Mouse (Mus musculus): Measurements from ENCODE around the gene Plcd3. TPM values are rescaled to one million over a fixed set of nuclear protein-coding genes. Genes with fewer than 3 reads are reported as not detected.

The Plcd3 gene
- polyA plus RNA-seq, 1 experiment: 20.6 TPM

DNA sequence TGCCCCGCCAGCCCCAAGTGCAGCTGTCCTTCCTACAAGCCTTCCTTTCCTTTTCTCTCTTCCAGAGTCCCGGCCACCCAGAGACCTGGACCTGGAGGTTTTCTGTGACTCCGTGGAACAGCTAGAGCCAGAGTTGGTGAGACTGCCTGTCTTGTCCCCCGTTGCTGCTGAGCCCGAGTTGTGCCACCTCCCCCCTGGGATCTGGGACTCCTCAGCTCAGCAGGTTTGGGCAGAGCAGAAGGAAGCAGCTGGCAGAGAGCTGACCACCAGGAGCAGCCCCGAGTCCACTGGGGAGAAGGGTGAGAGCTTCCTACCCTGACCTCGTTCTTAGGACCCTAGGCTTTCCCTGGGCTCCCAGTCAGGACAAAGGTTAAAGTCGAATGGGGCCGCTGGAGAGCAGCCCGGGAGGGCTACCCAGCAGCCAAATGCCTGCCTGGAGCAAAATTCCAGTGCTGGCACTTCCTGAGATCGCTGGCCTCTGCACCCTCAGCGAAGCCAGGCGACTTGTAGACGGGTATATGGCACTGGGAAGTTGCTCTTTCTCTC lies 3.8 kb upstream of the Plcd3 start:
- Histone ChIP-seq H3K4me2 (ENCODE audit: low read depth) (no peak overlapping the region), H3K36me3 (ENCODE audit: control insufficient read depth, insufficient read depth) (peaks cover 7% of the 10 kb centered on the region), H3K27me3 (ENCODE audit: control insufficient read depth, insufficient read depth, insufficient read length) (no peaks in the 10 kb centered on the region), H3ac (ENCODE audit: control insufficient read depth, insufficient read length) (no peak overlapping the region), H3K4me3 (no peak overlapping the region), H3K79me2 (ENCODE audit: control insufficient read depth, insufficient read depth) (peaks cover 10% of the 10 kb centered on the region)
- TF ChIP-seq REST (IDR thresholded peaks at IDR 0.05; ENCODE audit: insufficient read depth, insufficient read length) (no peak), POLR2AphosphoS2 (IDR thresholded peaks at IDR 0.05; ENCODE audit: insufficient read length, low read depth) (no peak), POLR2A (IDR thresholded peaks at IDR 0.05; ENCODE audit: insufficient read length, low read depth) (no peak), USF1 (IDR thresholded peaks at IDR 0.05; ENCODE audit: low read depth) (no peak), E2F4 (IDR thresholded peaks at IDR 0.05; ENCODE audit: insufficient read depth) (no peak), SRF (IDR thresholded peaks at IDR 0.05; ENCODE audit: control insufficient read depth, insufficient read length, low read depth) (no peak), MYOD1 (IDR thresholded peaks at IDR 0.05; ENCODE audit: control insufficient read depth in 1 of 3, insufficient read length in 2 of 3, low read depth in 2 of 3) (no peak), TCF12 (IDR thresholded peaks at IDR 0.05; ENCODE audit: insufficient read depth, poor library complexity, severe bottlenecking) (no peak), TCF3 (IDR thresholded peaks at IDR 0.05; ENCODE audit: insufficient read length, low read depth) (no peak), CEBPB (IDR thresholded peaks at IDR 0.05; ENCODE audit: insufficient read depth, poor library complexity, severe bottlenecking) (no peak), MAX (IDR thresholded peaks at IDR 0.05; ENCODE audit: low read depth) (no peak), MYOG (IDR thresholded peaks at IDR 0.05; ENCODE audit: control insufficient read depth in 1 of 3, insufficient read depth in 1 of 3, insufficient read length in 2 of 3, low read depth in 2 of 3) (no peak)

DNA sequence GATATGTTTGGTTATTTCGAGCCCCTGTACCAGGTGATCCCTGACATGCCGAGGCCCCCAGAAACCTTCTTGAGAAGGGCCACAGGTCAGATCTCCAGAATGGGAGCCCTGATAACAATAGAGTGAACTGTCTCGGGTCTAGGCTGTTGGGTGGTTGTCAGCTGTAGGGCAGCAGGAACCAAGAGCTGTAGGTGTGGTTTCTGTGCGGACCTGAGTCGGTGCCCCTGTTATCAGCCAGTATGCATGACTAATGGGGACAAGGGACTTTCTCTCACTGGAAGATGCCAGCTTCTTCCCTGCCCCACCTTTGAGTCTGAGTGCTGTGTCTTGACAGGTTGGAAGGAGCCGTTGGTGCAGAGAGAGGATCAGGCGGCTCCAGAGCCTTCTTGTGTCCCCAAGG lies 3.0 kb upstream of the Plcd3 start:
- no peak overlapping the region for H3K4me2 ChIP-seq (ENCODE audit: low read depth)
- no peak overlapping the region for H3ac ChIP-seq (ENCODE audit: control insufficient read depth, insufficient read length)
- peaks cover 7% of the 10 kb centered on the region for H3K36me3 ChIP-seq (ENCODE audit: control insufficient read depth, insufficient read depth)
- H3K79me2 ChIP-seq (ENCODE audit: control insufficient read depth, insufficient read depth): peaks cover 18% of the 10 kb centered on the region
- TF ChIP-seq MAX (IDR thresholded peaks at IDR 0.05; ENCODE audit: low read depth) (no peak), POLR2A (IDR thresholded peaks at IDR 0.05; ENCODE audit: insufficient read length, low read depth) (no peak)
- H3K4me3 ChIP-seq: no peak overlapping the region
- no peaks in the 10 kb centered on the region for H3K27me3 ChIP-seq (ENCODE audit: control insufficient read depth, insufficient read depth, insufficient read length)

DNA sequence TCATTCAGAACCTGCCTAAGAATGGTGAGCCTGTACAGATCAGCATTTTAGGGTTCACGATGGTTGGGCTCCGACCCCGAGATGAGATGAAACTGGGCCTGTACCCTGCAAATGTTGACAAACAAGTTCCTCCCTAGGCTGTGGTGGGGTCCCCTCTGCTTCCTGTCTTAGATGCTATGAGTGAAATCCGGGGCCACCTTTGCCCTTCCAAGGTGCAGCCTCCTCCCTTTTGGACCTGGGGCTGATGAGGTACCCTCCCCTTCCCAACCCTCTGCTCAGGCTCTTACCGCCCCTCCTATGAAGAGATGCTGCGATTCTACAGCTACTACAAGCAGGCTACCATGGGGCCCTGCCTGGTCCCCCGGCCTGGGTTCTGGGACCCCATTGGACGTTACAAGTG lies 2.2 kb upstream of the Plcd3 start:
- peak overlapping the region; percentile 99 for H3K4me2 ChIP-seq (ENCODE audit: low read depth)
- peaks cover 7% of the 10 kb centered on the region for H3K36me3 ChIP-seq (ENCODE audit: control insufficient read depth, insufficient read depth)
- H3ac ChIP-seq (ENCODE audit: control insufficient read depth, insufficient read length): peak overlapping the region; percentile 7
- peaks cover 19% of the 10 kb centered on the region for H3K79me2 ChIP-seq (ENCODE audit: control insufficient read depth, insufficient read depth)
- TF ChIP-seq MYOD1 (IDR thresholded peaks at IDR 0.05; ENCODE audit: control insufficient read depth in 1 of 3, insufficient read length in 2 of 3, low read depth in 2 of 3) (no peak), POLR2AphosphoS2 (IDR thresholded peaks at IDR 0.05; ENCODE audit: insufficient read length, low read depth) (no peak), USF1 (IDR thresholded peaks at IDR 0.05; ENCODE audit: low read depth) (no peak), SRF (IDR thresholded peaks at IDR 0.05; ENCODE audit: control insufficient read depth, insufficient read length, low read depth) (no peak), MAX (IDR thresholded peaks at IDR 0.05; ENCODE audit: low read depth) (no peak), POLR2A (IDR thresholded peaks at IDR 0.05; ENCODE audit: insufficient read length, low read depth) (no peak)
- H3K27me3 ChIP-seq (ENCODE audit: control insufficient read depth, insufficient read depth, insufficient read length): no peaks in the 10 kb centered on the region
- peak overlapping the region; percentile 52 for H3K4me3 ChIP-seq

DNA sequence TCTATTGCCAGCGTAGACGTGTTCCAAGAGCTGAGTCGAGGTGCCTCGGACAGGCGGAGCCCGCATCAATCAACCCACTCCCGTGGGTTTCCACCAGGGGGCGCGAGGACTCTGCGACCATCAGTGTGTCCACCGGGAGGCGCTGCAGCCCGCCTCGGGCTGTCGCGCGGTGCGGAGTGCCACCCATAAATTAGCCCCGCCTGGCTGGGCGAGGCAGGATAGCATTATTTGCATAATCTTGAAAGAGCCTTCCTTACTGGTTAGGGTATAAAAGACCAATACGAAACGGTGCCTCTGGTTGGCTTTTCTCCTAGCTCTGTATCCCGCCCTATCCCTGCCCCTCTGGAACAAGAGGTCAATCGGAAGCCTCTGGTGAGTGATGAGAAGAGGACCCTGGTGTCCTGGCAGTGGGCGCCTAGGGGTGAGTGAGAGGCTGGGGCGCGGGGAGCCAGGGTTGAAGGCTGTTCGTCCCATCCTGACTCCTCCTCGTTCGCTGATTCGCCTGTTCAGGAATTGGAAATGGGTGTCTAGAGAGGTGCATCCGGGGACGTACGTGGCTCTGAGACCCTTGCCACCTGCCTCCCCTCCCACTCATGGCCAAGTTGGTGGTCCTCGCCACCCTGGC lies 1.4 kb upstream of the Plcd3 start:
- H3K27me3 ChIP-seq (ENCODE audit: control insufficient read depth, insufficient read depth, insufficient read length): no peaks in the 10 kb centered on the region
- peak; percentile 70 for TF ChIP-seq POLR2A (IDR thresholded peaks at IDR 0.05; ENCODE audit: insufficient read length, low read depth)
- TF ChIP-seq MYOG (IDR thresholded peaks at IDR 0.05; ENCODE audit: control insufficient read depth in 1 of 3, insufficient read depth in 1 of 3, insufficient read length in 2 of 3, low read depth in 2 of 3): peak in 1 of 3 experiments; percentile 21
- no peak for TF ChIP-seq TCF3 (IDR thresholded peaks at IDR 0.05; ENCODE audit: insufficient read length, low read depth)
- TF ChIP-seq POLR2AphosphoS2 (IDR thresholded peaks at IDR 0.05; ENCODE audit: insufficient read length, low read depth): peak; percentile 50
- no peak for TF ChIP-seq TCF12 (IDR thresholded peaks at IDR 0.05; ENCODE audit: insufficient read depth, poor library complexity, severe bottlenecking)
- peak in 1 of 3 experiments; percentile 50 for TF ChIP-seq MYOD1 (IDR thresholded peaks at IDR 0.05; ENCODE audit: control insufficient read depth in 1 of 3, insufficient read length in 2 of 3, low read depth in 2 of 3)
- TF ChIP-seq SRF (IDR thresholded peaks at IDR 0.05; ENCODE audit: control insufficient read depth, insufficient read length, low read depth): peak; percentile 52
- TF ChIP-seq MAX (IDR thresholded peaks at IDR 0.05; ENCODE audit: low read depth): no peak
- TF ChIP-seq REST (IDR thresholded peaks at IDR 0.05; ENCODE audit: insufficient read depth, insufficient read length): no peak
- TF ChIP-seq CEBPB (IDR thresholded peaks at IDR 0.05; ENCODE audit: insufficient read depth, poor library complexity, severe bottlenecking): no peak

DNA sequence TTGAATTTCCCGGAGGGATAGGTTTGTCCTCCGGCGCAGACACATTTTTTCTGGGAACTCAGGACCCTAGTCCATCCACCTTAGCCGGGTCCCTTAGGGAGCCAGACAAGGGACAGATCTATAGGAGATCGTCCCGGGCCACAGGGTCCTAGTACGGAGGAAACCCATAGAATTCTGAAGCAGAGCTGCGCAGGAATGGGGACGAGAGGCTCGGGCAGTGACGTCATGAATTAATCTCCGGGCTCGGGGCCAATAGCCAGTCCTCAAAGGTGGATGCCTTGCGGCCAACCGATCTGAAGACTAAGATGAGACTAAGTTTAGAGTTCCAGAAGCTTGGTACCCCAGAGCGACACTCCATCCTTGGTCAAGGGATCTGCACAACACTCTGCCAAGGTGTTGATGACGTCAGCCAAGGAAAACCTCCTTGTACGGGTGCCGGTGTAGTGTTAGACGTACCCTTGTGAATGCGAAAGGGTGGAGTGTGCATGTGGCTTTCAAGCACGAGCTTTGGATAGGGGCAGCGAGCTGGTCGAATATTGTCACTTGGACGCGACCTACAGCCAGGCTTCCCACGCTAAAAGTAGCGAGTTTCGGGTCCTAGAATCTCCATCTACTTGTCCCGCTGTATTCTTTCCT lies 526 bp upstream of the Plcd3 start:
- TF ChIP-seq POLR2AphosphoS2 (IDR thresholded peaks at IDR 0.05; ENCODE audit: insufficient read length, low read depth): no peak
- TF ChIP-seq E2F4 (IDR thresholded peaks at IDR 0.05; ENCODE audit: insufficient read depth): no peak
- peak; percentile 39 for TF ChIP-seq POLR2A (IDR thresholded peaks at IDR 0.05; ENCODE audit: insufficient read length, low read depth)
- no peaks in the 10 kb centered on the region for H3K27me3 ChIP-seq (ENCODE audit: control insufficient read depth, insufficient read depth, insufficient read length)
- H3K4me3 ChIP-seq: peak overlapping the region; percentile 52

More for the DNA sequence above, 1.4 kb upstream of the Plcd3 start:
- H3ac ChIP-seq (ENCODE audit: control insufficient read depth, insufficient read length): peak overlapping the region; percentile 7
- peaks cover 19% of the 10 kb centered on the region for H3K79me2 ChIP-seq (ENCODE audit: control insufficient read depth, insufficient read depth)
- H3K36me3 ChIP-seq (ENCODE audit: control insufficient read depth, insufficient read depth): no peaks in the 10 kb centered on the region
- H3K4me2 ChIP-seq (ENCODE audit: low read depth): peak overlapping the region; percentile 99
- peak overlapping the region; percentile 52 for H3K4me3 ChIP-seq

More for the DNA sequence above, 526 bp upstream of the Plcd3 start:
- Histone ChIP-seq H3K4me2 (ENCODE audit: low read depth) (peak overlapping the region; percentile 79), H3K79me2 (ENCODE audit: control insufficient read depth, insufficient read depth) (peaks cover 19% of the 10 kb centered on the region), H3K36me3 (ENCODE audit: control insufficient read depth, insufficient read depth) (no peaks in the 10 kb centered on the region), H3ac (ENCODE audit: control insufficient read depth, insufficient read length) (peak overlapping the region; percentile 68)

Data from myocyte (in vitro differentiated cells).